Mouse (Mus musculus): Measurements from ENCODE around the gene Adcy6. TPM values are rescaled to one million over a fixed set of nuclear protein-coding genes. Genes with fewer than 3 reads are reported as not detected.
"Not testable (repeated sequence)": the region's sequence is repeated elsewhere in the genome, so short reads cannot be mapped to it uniquely, and the experiment has no call there.

Gene Adcy6
- total RNA-seq, 1 experiment from 2014 or later = 2.0 TPM

GRCm38 (mm10) chr15:98606051-98606536, 3.8 kb downstream of the Adcy6 start:
- ATAC-seq (ENCODE audit: extremely low read depth, insufficient number of reproducible peaks, low FRiP score, poor library complexity, severe bottlenecking) = no peak

- ATAC-seq (ENCODE audit: extremely low read depth, insufficient number of reproducible peaks, low FRiP score, poor library complexity, severe bottlenecking) = no peak
These were observed 5.8 kb downstream of the Adcy6 start for GRCm38 (mm10) chr15:98604041-98604575.

GRCm38 (mm10) chr15:98602921-98603458, 6.9 kb downstream of the Adcy6 start:
- ATAC-seq (ENCODE audit: extremely low read depth, insufficient number of reproducible peaks, low FRiP score, poor library complexity, severe bottlenecking) = no peak

GRCm38 (mm10) chr15:98602191-98602881, 7.5 kb downstream of the Adcy6 start:
- ATAC-seq (ENCODE audit: extremely low read depth, insufficient number of reproducible peaks, low FRiP score, poor library complexity, severe bottlenecking) = no peak

- ATAC-seq (ENCODE audit: extremely low read depth, insufficient number of reproducible peaks, low FRiP score, poor library complexity, severe bottlenecking) = no peak
These were observed 8.1 kb downstream of the Adcy6 start for GRCm38 (mm10) chr15:98601832-98602190.

- no peak for ATAC-seq (ENCODE audit: extremely low read depth, insufficient number of reproducible peaks, low FRiP score, poor library complexity, severe bottlenecking)
These were observed 9.7 kb downstream of the Adcy6 start for GRCm38 (mm10) chr15:98600036-98600709.

- ATAC-seq (ENCODE audit: extremely low read depth, insufficient number of reproducible peaks, low FRiP score, poor library complexity, severe bottlenecking) = no peak
These were observed 13.3 kb downstream of the Adcy6 start for GRCm38 (mm10) chr15:98596609-98597008.

GRCm38 (mm10) chr15:98595049-98595448, 14.8 kb downstream of the Adcy6 start:
- ATAC-seq (ENCODE audit: extremely low read depth, insufficient number of reproducible peaks, low FRiP score, poor library complexity, severe bottlenecking) = no peak

- ATAC-seq (ENCODE audit: extremely low read depth, insufficient number of reproducible peaks, low FRiP score, poor library complexity, severe bottlenecking) = no peak
These were observed 15.7 kb downstream of the Adcy6 start for GRCm38 (mm10) chr15:98594193-98594592.

GRCm38 (mm10) chr15:98591396-98591795, 18.5 kb downstream of the Adcy6 start:
- ATAC-seq (ENCODE audit: extremely low read depth, insufficient number of reproducible peaks, low FRiP score, poor library complexity, severe bottlenecking) = no peak

GRCm38 (mm10) chr15:98589640-98590336, 20.1 kb downstream of the Adcy6 start:
- ATAC-seq (ENCODE audit: extremely low read depth, insufficient number of reproducible peaks, low FRiP score, poor library complexity, severe bottlenecking) = no peak

- ATAC-seq (ENCODE audit: extremely low read depth, insufficient number of reproducible peaks, low FRiP score, poor library complexity, severe bottlenecking) = no peak
These were observed 22.1 kb downstream of the Adcy6 start for GRCm38 (mm10) chr15:98587751-98588150.

GRCm38 (mm10) chr15:98586141-98586540, 23.7 kb downstream of the Adcy6 start:
- ATAC-seq (ENCODE audit: extremely low read depth, insufficient number of reproducible peaks, low FRiP score, poor library complexity, severe bottlenecking) = not testable (repeated sequence)

GRCm38 (mm10) chr15:98585421-98585820, 24.5 kb downstream of the Adcy6 start:
- no peak for ATAC-seq (ENCODE audit: extremely low read depth, insufficient number of reproducible peaks, low FRiP score, poor library complexity, severe bottlenecking)

GRCm38 (mm10) chr15:98582996-98583395, 26.9 kb downstream of the Adcy6 start:
- no peak for ATAC-seq (ENCODE audit: extremely low read depth, insufficient number of reproducible peaks, low FRiP score, poor library complexity, severe bottlenecking)

- no peak for ATAC-seq (ENCODE audit: extremely low read depth, insufficient number of reproducible peaks, low FRiP score, poor library complexity, severe bottlenecking)
These were observed 27.5 kb downstream of the Adcy6 start for GRCm38 (mm10) chr15:98582410-98582809.

- ATAC-seq (ENCODE audit: extremely low read depth, insufficient number of reproducible peaks, low FRiP score, poor library complexity, severe bottlenecking) = peak; percentile 64; the same call in 1 of the 2 replicates
These were observed 29.9 kb downstream of the Adcy6 start for GRCm38 (mm10) chr15:98579795-98580464.

GRCm38 (mm10) chr15:98579310-98579709, 30.6 kb downstream of the Adcy6 start:
- ATAC-seq (ENCODE audit: extremely low read depth, insufficient number of reproducible peaks, low FRiP score, poor library complexity, severe bottlenecking) = no peak

GRCm38 (mm10) chr15:98573293-98573692, 36.6 kb downstream of the Adcy6 start:
- no peak for ATAC-seq (ENCODE audit: extremely low read depth, insufficient number of reproducible peaks, low FRiP score, poor library complexity, severe bottlenecking)

All from neutrophil, adult 5-6 weeks (primary cell).